ENCODE assay signal across 16 mouse cellular contexts in the genomic region with DNA sequence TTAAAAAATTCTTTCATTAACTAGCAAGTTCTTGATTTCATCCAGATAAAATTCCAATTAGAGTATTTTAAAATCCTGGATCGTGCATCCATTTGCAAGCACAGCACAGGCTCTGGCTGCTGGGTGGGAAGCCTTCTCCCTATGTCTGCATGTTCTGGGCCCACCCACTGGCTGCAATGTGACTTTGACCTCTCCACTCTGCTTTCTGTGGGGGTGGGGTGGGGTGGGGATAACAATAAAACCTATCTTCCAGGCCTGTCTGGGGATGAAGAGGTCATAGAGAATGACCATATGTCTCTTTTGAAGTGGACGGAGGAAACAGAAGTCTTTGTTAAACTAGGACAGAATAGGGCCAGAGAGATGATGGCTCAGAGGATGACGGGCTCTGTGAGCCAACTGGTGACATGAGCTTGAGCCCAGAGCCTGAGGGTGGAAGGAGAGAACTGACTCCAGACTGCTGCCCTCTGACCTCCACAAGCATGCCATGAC.
A peak's percentile ranks its signal among the peaks of the same experiment; 100 is the strongest.
DNase-seq lines count a peak whose midpoint lies in the region; ATAC-seq and TF ChIP-seq lines count a peak whose summit lies in the region.
"Had no signal": no experiment of that assay in that cellular context is flagged by ENCODE, and none has a peak within 500 bp of the region (broad histone marks: within the 10 kb centered on the region; RNA-seq: fewer than 3 reads in every experiment).

No protein-coding gene starts in this region.

- no peaks in the 10 kb centered on the region for H3K36me3 ChIP-seq in forebrain, embryonic 12.5 days (replicated peaks)
- no peaks in the 10 kb centered on the region for H3K36me3 ChIP-seq in forebrain, postnatal 0 days (ENCODE audit: insufficient read depth)
- no peaks in the 10 kb centered on the region for H3K36me3 ChIP-seq in kidney, postnatal 0 days (ENCODE audit: insufficient read depth, low read length)
- no peaks in the 10 kb centered on the region for H3K36me3 ChIP-seq in embryonic facial prominence, embryonic 11.5 days (replicated peaks; ENCODE audit: control insufficient read depth, insufficient read depth, low read depth, low read length)
- H3K36me3 ChIP-seq: heart, embryonic 13.5 days had no signal

- H3K9ac ChIP-seq in forebrain, embryonic 12.5 days = no peak overlapping the region
- no peak overlapping the region for H3K9ac ChIP-seq in forebrain, postnatal 0 days
- H3K9ac ChIP-seq in kidney, postnatal 0 days (ENCODE audit: low read depth, low read length) = no peak overlapping the region
- H3K9ac ChIP-seq in embryonic facial prominence, embryonic 11.5 days (replicated peaks; ENCODE audit: low read length) = no peak overlapping the region
- H3K9ac ChIP-seq: heart, embryonic 13.5 days; lung, embryonic 14.5 days had no signal

- peaks cover 16% of the 10 kb centered on the region for H3K4me1 ChIP-seq in forebrain, embryonic 12.5 days
- no peaks in the 10 kb centered on the region for H3K4me1 ChIP-seq in forebrain, postnatal 0 days (ENCODE audit: insufficient read depth)
- 0 out of 2 replicates have a peak, but pooled peaks cover 5% of the 10 kb centered on the region for H3K4me1 ChIP-seq in kidney, postnatal 0 days (replicated peaks; ENCODE audit: insufficient read depth, low read length)
- H3K4me1 ChIP-seq in embryonic facial prominence, embryonic 11.5 days (ENCODE audit: control insufficient read depth, insufficient read depth, low read length) = no peaks in the 10 kb centered on the region
- H3K4me1 ChIP-seq: heart, embryonic 13.5 days had no signal

- peak; percentile 70; the same call in 1 of the 2 replicates for ATAC-seq in forebrain, embryonic 12.5 days (ENCODE audit: low FRiP score)
- no peak for ATAC-seq in forebrain, postnatal 0 days
- no peak for ATAC-seq in kidney, postnatal 0 days (replicated peaks; ENCODE audit: low FRiP score, low read depth)
- ATAC-seq in embryonic facial prominence, embryonic 11.5 days (replicated peaks; ENCODE audit: insufficient number of reproducible peaks, low FRiP score, low TSS enrichment, low read depth) = peak; percentile 72

- DNase-seq in forebrain, postnatal 0 days = no peak
- DNase-seq in kidney, postnatal 0 days (ENCODE audit: low spot score) = peak; percentile 27
- no peak for DNase-seq in kidney, postnatal 14 days
- peak; percentile 7 for DNase-seq in Muller cell, postnatal 12 days (ENCODE audit: inconsistent ontology term)
- no peak for DNase-seq in embryonic facial prominence, embryonic 11.5 days (ENCODE audit: low spot score)
- no peak for DNase-seq in ovary, adult 18-20 months (ENCODE audit: low spot score)
- DNase-seq in lung, postnatal 25 days (ENCODE audit: low spot score) = no peak
- DNase-seq: adrenal gland, postnatal 36 days; cerebellum, postnatal 25 days; kidney, adult 18-20 months; liver; lung, embryonic 14.5 days; right cerebral cortex, postnatal 4 days had no signal

- TF ChIP-seq CTCF in forebrain, postnatal 0 days (IDR thresholded peaks at IDR 0.05; ENCODE audit: low read depth) = no peak
- TF ChIP-seq CTCF in kidney, postnatal 0 days (IDR thresholded peaks at IDR 0.05; ENCODE audit: low read depth) = no peak

- H3K27me3 ChIP-seq in forebrain, embryonic 12.5 days = peaks cover 9% of the 10 kb centered on the region; the same call in 1 of the 2 replicates
- H3K27me3 ChIP-seq in forebrain, postnatal 0 days (ENCODE audit: insufficient read depth, low read length) = no peaks in the 10 kb centered on the region
- H3K27me3 ChIP-seq in kidney, postnatal 0 days (ENCODE audit: insufficient read depth, low read length) = no peaks in the 10 kb centered on the region
- H3K27me3 ChIP-seq in embryonic facial prominence, embryonic 11.5 days (ENCODE audit: control insufficient read depth, insufficient read depth, low read length) = no peaks in the 10 kb centered on the region
- H3K27me3 ChIP-seq: heart, embryonic 13.5 days had no signal

- H3K4me3 ChIP-seq in forebrain, embryonic 12.5 days (replicated peaks) = no peak overlapping the region
- H3K4me3 ChIP-seq in forebrain, postnatal 0 days (ENCODE audit: low read depth, low read length) = no peak overlapping the region
- no peak overlapping the region for H3K4me3 ChIP-seq in kidney, postnatal 0 days (replicated peaks; ENCODE audit: low read depth, low read length)
- H3K4me3 ChIP-seq in embryonic facial prominence, embryonic 11.5 days (ENCODE audit: low read depth, low read length) = no peak overlapping the region
- H3K4me3 ChIP-seq: heart, embryonic 13.5 days; myocyte had no signal

- WGBS in forebrain, embryonic 12.5 days = 30% methylated on average over 3 of the region's 3 CpGs
- 41% methylated on average over 3 of the region's 3 CpGs for WGBS in forebrain, postnatal 0 days
- WGBS in kidney, postnatal 0 days = 36% methylated on average over 3 of the region's 3 CpGs
- 21% methylated on average over 3 of the region's 3 CpGs for WGBS in embryonic facial prominence, embryonic 11.5 days

- H3K27ac ChIP-seq in forebrain, embryonic 12.5 days = no peak overlapping the region
- no peak overlapping the region for H3K27ac ChIP-seq in forebrain, postnatal 0 days (ENCODE audit: low read depth, low read length)
- H3K27ac ChIP-seq in kidney, postnatal 0 days = no peak overlapping the region
- H3K27ac ChIP-seq in embryonic facial prominence, embryonic 11.5 days (replicated peaks; ENCODE audit: low read depth, low read length) = no peak overlapping the region
- H3K27ac ChIP-seq: heart, embryonic 13.5 days had no signal

- no peak overlapping the region for H3K4me2 ChIP-seq in forebrain, embryonic 12.5 days
- H3K4me2 ChIP-seq in forebrain, postnatal 0 days (ENCODE audit: low read depth) = no peak overlapping the region
- H3K4me2 ChIP-seq in kidney, postnatal 0 days (ENCODE audit: low read length) = no peak overlapping the region
- no peak overlapping the region for H3K4me2 ChIP-seq in embryonic facial prominence, embryonic 11.5 days (ENCODE audit: low read depth, low read length)
- H3K4me2 ChIP-seq: heart, embryonic 13.5 days; lung, embryonic 14.5 days had no signal

- no peaks in the 10 kb centered on the region for H3K9me3 ChIP-seq in forebrain, embryonic 12.5 days
- H3K9me3 ChIP-seq in forebrain, postnatal 0 days (ENCODE audit: low read length) = no peaks in the 10 kb centered on the region
- no peaks in the 10 kb centered on the region for H3K9me3 ChIP-seq in kidney, postnatal 0 days (replicated peaks; ENCODE audit: low read length)
- no peaks in the 10 kb centered on the region for H3K9me3 ChIP-seq in embryonic facial prominence, embryonic 11.5 days (replicated peaks; ENCODE audit: control insufficient read depth, low read length)
- H3K9me3 ChIP-seq: heart, embryonic 13.5 days had no signal

Comparison
In these comparisons a context has a peak if more than half of its experiments do, and no peak if none do; other contexts are left out.
1. ATAC-seq: peak in forebrain, embryonic 12.5 days (single experiment) and embryonic facial prominence, embryonic 11.5 days (single experiment); none in forebrain, postnatal 0 days (single experiment) and kidney, postnatal 0 days (single experiment).
2. DNase-seq: peak in kidney, postnatal 0 days (single experiment) and Muller cell, postnatal 12 days (single experiment); none in forebrain, postnatal 0 days (single experiment), kidney, postnatal 14 days (single experiment), embryonic facial prominence, embryonic 11.5 days (single experiment), ovary, adult 18-20 months (single experiment) and lung, postnatal 25 days (single experiment).